Mouse (Mus musculus) frontal cortex, adult (tissue): Measurements from ENCODE around the gene Galr2.

Source experiments
- ATAC-seq: cut with Nextera tagmentation; 2 replicates; pipeline ENCODE4 v1.9.2; 2017; ENCODE audit warnings: mild to moderate bottlenecking, moderate library complexity, mixed read lengths; ENCODE audit not compliant: low TSS enrichment

The Galr2 gene

GRCm38 (mm10) chr11:116307019-116307725 is 26.4 kb downstream of the Galr2 start, which contains the start of gene Exoc7:
Exoc7 (minus strand) TSS chr11:116307233.
- ATAC-seq = no peak

DNA sequence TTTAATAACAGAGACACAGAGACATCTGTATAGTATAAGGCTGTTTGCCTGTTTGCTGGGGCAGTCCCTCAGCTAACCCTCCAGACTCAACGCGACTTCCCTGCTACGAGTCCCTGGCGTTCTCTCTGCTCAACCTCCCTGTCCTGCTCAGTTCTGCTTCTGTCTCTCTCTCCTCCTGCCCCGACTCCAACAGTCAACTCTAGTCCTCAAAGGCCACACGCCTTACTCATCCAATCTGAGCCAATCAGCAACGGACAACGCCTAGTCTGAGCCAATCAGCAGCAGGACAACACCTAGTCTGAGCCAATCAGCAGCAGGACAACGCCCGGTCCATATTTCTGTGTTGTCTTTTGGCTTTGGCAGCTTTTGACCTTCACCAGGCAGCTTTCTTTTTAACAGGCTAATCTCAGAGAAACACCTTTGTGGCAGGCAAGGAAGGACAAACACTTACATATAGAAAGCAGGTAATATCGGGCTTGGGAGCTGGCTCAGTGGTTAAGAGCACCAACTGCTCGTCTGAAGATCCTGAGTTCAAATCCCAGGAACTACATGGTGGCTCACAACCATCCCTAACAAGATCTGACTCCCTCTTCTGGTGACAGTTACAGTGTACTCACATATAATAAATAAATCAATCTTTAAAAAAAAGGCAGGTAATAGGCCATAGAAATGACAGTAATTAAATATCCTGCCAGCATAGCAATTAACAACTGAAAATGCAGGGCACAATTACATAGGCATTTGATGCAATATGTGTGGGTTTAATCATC is 27.2 kb downstream of the Galr2 start:
- no peak for ATAC-seq

GRCm38 (mm10) chr11:116309601-116310000 is 28.9 kb downstream of the Galr2 start:
- ATAC-seq = no peak

GRCm38 (mm10) chr11:116311169-116311568 is 30.4 kb downstream of the Galr2 start:
- ATAC-seq = peak; percentile 68; the same call in 1 of the 2 replicates

DNA sequence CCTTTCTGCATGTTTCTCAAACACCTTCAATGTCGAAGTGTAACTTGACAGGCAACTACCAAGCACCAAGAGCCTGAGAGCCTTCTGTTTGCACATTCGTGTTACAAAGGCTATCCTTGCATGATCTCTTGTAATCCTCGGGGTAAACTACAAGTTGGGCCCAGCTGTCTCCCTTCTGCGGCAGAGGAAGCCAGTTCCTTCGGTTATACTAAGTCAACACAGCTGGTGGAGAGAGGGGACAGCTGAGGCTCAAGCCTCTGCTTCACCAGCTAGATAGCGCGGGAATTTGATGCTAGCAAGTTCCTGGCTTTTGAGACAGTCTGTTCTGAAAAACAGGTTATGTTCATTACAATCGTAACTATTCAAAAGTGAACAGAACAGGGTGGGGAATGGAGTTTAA is 31.6 kb downstream of the Galr2 start:
- no peak for ATAC-seq

- ATAC-seq = peak; percentile 85
These were observed 38.2 kb downstream of the Galr2 start for GRCm38 (mm10) chr11:116318719-116319659.

- ATAC-seq = no peak
These were observed 46.3 kb downstream of the Galr2 start for GRCm38 (mm10) chr11:116326963-116327603.

DNA sequence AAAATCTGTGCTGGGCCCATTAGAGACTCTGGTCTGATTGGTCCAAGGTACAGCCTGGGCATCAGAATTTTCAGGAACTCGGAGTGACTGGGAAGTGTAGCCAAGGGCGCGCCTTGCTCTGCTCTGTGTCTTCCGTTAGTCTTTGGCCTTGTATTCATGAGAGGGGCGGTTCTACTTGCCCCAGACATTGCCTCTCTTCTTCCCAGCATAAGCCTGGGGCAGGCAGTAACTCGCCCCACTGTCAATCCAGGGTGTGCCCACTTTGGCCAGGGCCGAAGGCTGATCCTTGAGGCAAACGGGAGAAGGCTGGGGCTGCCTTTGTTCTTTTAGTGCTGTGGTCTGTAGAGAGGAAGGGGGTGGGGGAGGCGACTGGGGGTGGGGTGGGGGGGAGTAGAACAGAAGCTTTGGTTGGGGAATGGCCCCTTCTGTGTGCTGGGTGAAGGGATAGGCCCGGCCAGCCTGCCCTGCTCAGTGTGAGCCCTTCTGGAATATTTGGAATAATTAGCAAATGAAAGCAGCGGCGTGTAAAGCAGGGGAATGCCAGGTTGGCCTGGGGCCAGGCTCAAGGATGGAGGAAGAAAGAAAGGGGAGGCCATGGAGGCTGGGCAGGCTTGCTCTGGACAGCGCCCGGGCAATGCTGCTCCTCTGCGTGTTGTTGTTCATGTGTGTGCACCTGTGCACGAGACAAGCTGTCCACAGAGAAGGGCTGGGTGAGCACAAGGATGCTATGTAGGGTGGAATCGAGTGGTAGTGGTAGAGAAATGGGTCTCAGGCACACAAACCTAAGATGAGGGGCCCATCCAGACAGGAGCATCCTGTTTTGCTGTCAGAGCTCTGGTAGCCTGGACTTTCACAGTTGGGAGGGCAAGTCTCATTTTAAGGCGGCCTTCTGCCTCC is 48.8 kb downstream of the Galr2 start:
- ATAC-seq = no peak

DNA sequence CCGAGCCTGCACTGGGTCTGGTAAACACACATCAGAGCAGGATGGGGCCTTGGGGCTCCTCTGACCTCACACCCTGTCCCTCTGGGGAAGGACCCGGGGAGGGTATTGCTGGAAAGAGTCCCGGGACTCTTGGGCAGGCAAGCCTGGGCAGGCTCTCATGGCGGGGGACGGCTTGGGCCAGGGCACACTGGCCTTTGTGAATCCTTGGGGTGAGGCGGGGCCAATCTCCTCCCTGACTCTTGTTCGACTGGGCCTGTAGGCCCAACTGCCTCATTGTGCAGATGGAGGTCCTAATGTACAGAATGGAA is 49.4 kb downstream of the Galr2 start:
- ATAC-seq = no peak

- ATAC-seq = 0 out of 2 replicates have a peak, but pooled peaks have one; percentile 11
These were observed 51.7 kb downstream of the Galr2 start for GRCm38 (mm10) chr11:116332232-116332982.

DNA sequence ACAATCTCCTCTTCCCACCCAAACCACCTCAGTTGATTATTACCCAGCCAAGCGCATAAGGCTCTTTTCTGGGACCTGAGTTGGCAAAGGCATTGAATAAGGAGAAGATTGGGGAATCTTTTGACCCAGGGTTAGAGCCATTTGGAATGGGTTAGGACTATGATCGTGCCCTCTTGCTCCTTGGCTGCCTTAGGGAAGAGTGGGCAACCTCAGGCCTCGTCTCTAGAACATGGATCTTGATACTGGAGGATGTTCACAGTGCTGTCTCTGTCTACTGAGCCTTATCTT is 52.2 kb downstream of the Galr2 start:
- no peak for ATAC-seq
